Mouse (Mus musculus) embryonic fibroblast, embryonic 13.5 days (primary cell): ENCODE measurements around the gene Cpa5. TPM values are rescaled to one million over a fixed set of nuclear protein-coding genes. Genes with fewer than 3 reads are reported as not detected.

Experiments
- H3K27ac ChIP-seq: 2 replicates; pipeline ENCODE4 v1.5.1; 2012; ENCODE audit warnings: low read length, control low read depth, inconsistent platforms; ENCODE audit not compliant: insufficient read depth
- H3K4me1 ChIP-seq: 2 replicates; pipeline ENCODE4 v1.6.1; 2011; ENCODE audit warnings: low read length; ENCODE audit not compliant: control insufficient read depth, insufficient read depth
- H3K4me3 ChIP-seq: 2 replicates; pipeline ENCODE4 v1.5.1; 2011; ENCODE audit warnings: mild to moderate bottlenecking, control low read depth, low read length; ENCODE audit not compliant: insufficient read depth
- CTCF ChIP-seq: IDR thresholded peaks from 2 replicates; pipeline ENCODE4 v1.5.1; 2011; ENCODE audit warnings: mild to moderate bottlenecking, control low read depth, low read length, moderate library complexity, borderline replicate concordance; ENCODE audit not compliant: insufficient read depth
- POLR2A ChIP-seq: IDR thresholded peaks from 2 replicates; pipeline ENCODE4 v1.6.1; 2011; ENCODE audit warnings: low read depth, mild to moderate bottlenecking, control low read depth, low read length, moderate library complexity
- polyA plus RNA-seq: library from polyadenylated mRNA; stranded (reverse); fragments of >200 nt; gene quantifications from 2 replicates; pipeline ENCODE4 v1.2.4, GENCODE M21; 2011; ENCODE audit warnings: low read depth; ENCODE audit not compliant: missing spikeins, insufficient read length

Gene Cpa5
- polyA plus RNA-seq, 1 experiment = not detected

- no peak overlapping the region for H3K4me3 ChIP-seq
- H3K27ac ChIP-seq = peak overlapping the region; percentile 52
- H3K4me1 ChIP-seq = no peaks in the 10 kb centered on the region; the same call in 1 of the 2 replicates
- TF ChIP-seq POLR2A (no peak), CTCF (no peak)
These were observed 46.5 kb downstream of the Cpa5 start for GRCm38 (mm10) chr6:30657279-30657678.

- TF ChIP-seq CTCF (no peak), POLR2A (no peak)
- Histone ChIP-seq H3K4me1 (no peaks in the 10 kb centered on the region), H3K27ac (no peak overlapping the region), H3K4me3 (no peak overlapping the region)
These were observed 47.8 kb downstream of the Cpa5 start for GRCm38 (mm10) chr6:30658619-30659018.

GRCm38 (mm10) chr6:30664776-30665175 lies 54.0 kb downstream of the Cpa5 start:
- H3K4me3 ChIP-seq = no peak overlapping the region
- no peak overlapping the region for H3K27ac ChIP-seq
- no peaks in the 10 kb centered on the region; the same call in 1 of the 2 replicates for H3K4me1 ChIP-seq
- TF ChIP-seq CTCF (no peak), POLR2A (no peak)

- H3K4me3 ChIP-seq = no peak overlapping the region
- no peaks in the 10 kb centered on the region; the same call in 1 of the 2 replicates for H3K4me1 ChIP-seq
- no peak for TF ChIP-seq POLR2A
- TF ChIP-seq CTCF = no peak
- no peak overlapping the region for H3K27ac ChIP-seq
These were observed 54.5 kb downstream of the Cpa5 start for GRCm38 (mm10) chr6:30665296-30665695.

GRCm38 (mm10) chr6:30666043-30666442 lies 55.2 kb downstream of the Cpa5 start:
- no peak for TF ChIP-seq POLR2A
- no peak for TF ChIP-seq CTCF
- Histone ChIP-seq H3K27ac (no peak overlapping the region), H3K4me1 (no peaks in the 10 kb centered on the region; the same call in 1 of the 2 replicates), H3K4me3 (no peak overlapping the region)

GRCm38 (mm10) chr6:30667585-30667984 lies 56.8 kb downstream of the Cpa5 start:
- no peak overlapping the region for H3K27ac ChIP-seq
- no peak overlapping the region for H3K4me3 ChIP-seq
- no peak for TF ChIP-seq POLR2A
- no peak for TF ChIP-seq CTCF
- no peaks in the 10 kb centered on the region; the same call in 1 of the 2 replicates for H3K4me1 ChIP-seq

- TF ChIP-seq CTCF (no peak), POLR2A (no peak)
- H3K4me1 ChIP-seq = peaks cover 7% of the 10 kb centered on the region
- H3K4me3 ChIP-seq = no peak overlapping the region
- H3K27ac ChIP-seq = no peak overlapping the region
These were observed 60.9 kb downstream of the Cpa5 start for GRCm38 (mm10) chr6:30671696-30672095.

GRCm38 (mm10) chr6:30673764-30674561 lies 63.2 kb downstream of the Cpa5 start:
- peak overlapping the region; percentile 30; the same call in 1 of the 2 replicates for H3K27ac ChIP-seq
- TF ChIP-seq POLR2A (no peak), CTCF (no peak)
- H3K4me3 ChIP-seq = no peak overlapping the region
- H3K4me1 ChIP-seq = peaks cover 7% of the 10 kb centered on the region; the same call in 1 of the 2 replicates

- Histone ChIP-seq H3K4me1 (peaks cover 7% of the 10 kb centered on the region; the same call in 1 of the 2 replicates), H3K27ac (peak overlapping the region; percentile 30), H3K4me3 (no peak overlapping the region)
- no peak for TF ChIP-seq CTCF
- no peak for TF ChIP-seq POLR2A
These were observed 64.0 kb downstream of the Cpa5 start for GRCm38 (mm10) chr6:30674714-30675280.

- Histone ChIP-seq H3K4me1 (peaks cover 7% of the 10 kb centered on the region; the same call in 1 of the 2 replicates), H3K27ac (peak overlapping the region; percentile 30), H3K4me3 (no peak overlapping the region)
- TF ChIP-seq POLR2A = no peak
- TF ChIP-seq CTCF = no peak
These were observed 64.5 kb downstream of the Cpa5 start for GRCm38 (mm10) chr6:30675281-30675771.
